Mouse (Mus musculus): Measurements from ENCODE around the gene Psmc6.

DNA sequence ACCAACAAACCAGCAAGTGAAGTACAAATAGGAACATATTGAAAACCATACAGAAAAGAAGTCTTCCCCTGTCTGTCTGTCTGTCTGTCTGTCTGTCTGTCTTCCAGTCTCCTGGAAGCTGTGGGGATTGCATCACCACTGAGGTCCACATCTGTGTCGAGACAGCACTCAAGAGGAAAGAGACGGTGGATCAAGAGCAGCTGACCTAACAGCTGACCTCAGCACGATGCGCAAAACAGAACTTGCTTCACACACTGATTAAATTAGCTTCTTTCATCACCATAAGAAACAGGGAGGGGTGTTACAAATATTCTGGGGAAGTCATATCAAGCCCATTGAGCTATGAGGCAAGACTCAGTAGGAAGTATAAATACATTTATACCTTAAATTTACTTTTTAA lies 38.0 kb upstream of the Psmc6 start:
- TF ChIP-seq EP300 (IDR thresholded peaks at IDR 0.05; ENCODE audit: low read depth) (no peak), CTCF (IDR thresholded peaks at IDR 0.05; ENCODE audit: low read depth) (no peak)
